Mouse (Mus musculus) adrenal gland, postnatal 14 days (tissue): Measurements from ENCODE around the gene Crebl2. TPM values are rescaled to one million over a fixed set of nuclear protein-coding genes. Genes with fewer than 3 reads are reported as not detected.
A peak's percentile ranks its signal among the peaks of the same experiment; 100 is the strongest.

Experiments used
- DNase-seq: peaks from one replicate; pipeline ENCODE4 v3.0.0; 2021; ENCODE audit warnings: mixed read lengths
- long read RNA-seq, 2 experiments: library from polyadenylated mRNA; stranded (forward); transcript quantifications; one replicate each; pipeline ENCODE4 v2.0.0; 2021
- total RNA-seq: library from RNA; stranded (reverse); gene quantifications from 2 replicates; pipeline ENCODE4 v1.2.3, GENCODE M21; 2021

Gene Crebl2
- total RNA-seq = 17.2 and 21.1 TPM in 2 replicates
- long read RNA-seq, experiment 1, partial matches to known transcripts = 2 of 5 reads
- long read RNA-seq, experiment 1, other reads (novel, unspliced or antisense) = 1 of 5 reads
- long read RNA-seq, experiment 2, partial matches to known transcripts = 1 of 6 reads
- long read RNA-seq, experiment 2, other reads (novel, unspliced or antisense) = 2 of 6 reads

GRCm38 (mm10) chr6:134829786-134830700 lies at the start of gene Crebl2:
Crebl2 (plus strand) TSS chr6:134830154.
- peak; percentile 100 for DNase-seq

- no peak for DNase-seq
These were observed 48.5 kb upstream of the Crebl2 start for GRCm38 (mm10) chr6:134781494-134781913.

GRCm38 (mm10) chr6:134782900-134783299 lies 47.1 kb upstream of the Crebl2 start:
- DNase-seq = no peak

GRCm38 (mm10) chr6:134786426-134786825 lies 43.5 kb upstream of the Crebl2 start:
- DNase-seq = no peak

- DNase-seq = no peak
These were observed 40.9 kb upstream of the Crebl2 start for GRCm38 (mm10) chr6:134789100-134789499.

- peak; percentile 49 for DNase-seq
These were observed 38.5 kb upstream of the Crebl2 start for GRCm38 (mm10) chr6:134791251-134792118.

GRCm38 (mm10) chr6:134792141-134793045 lies 37.6 kb upstream of the Crebl2 start, which contains the start of gene Dusp16:
Dusp16 (minus strand) TSS chr6:134792625.
- DNase-seq = peak; percentile 93

- DNase-seq = no peak
These were observed 36.7 kb upstream of the Crebl2 start for GRCm38 (mm10) chr6:134793046-134793806.

GRCm38 (mm10) chr6:134793911-134794520 lies 35.9 kb upstream of the Crebl2 start:
- DNase-seq = peak; percentile 90

- DNase-seq = no peak
These were observed 33.7 kb upstream of the Crebl2 start for GRCm38 (mm10) chr6:134796297-134796696.

- no peak for DNase-seq
These were observed 28.5 kb upstream of the Crebl2 start for GRCm38 (mm10) chr6:134801483-134801882.

- DNase-seq = peak; percentile 39
These were observed 27.3 kb upstream of the Crebl2 start for GRCm38 (mm10) chr6:134802641-134803043.

GRCm38 (mm10) chr6:134804736-134805277 lies 25.1 kb upstream of the Crebl2 start:
- DNase-seq = peak; percentile 44

GRCm38 (mm10) chr6:134806130-134806529 lies 23.8 kb upstream of the Crebl2 start:
- DNase-seq = no peak

GRCm38 (mm10) chr6:134807091-134807490 lies 22.9 kb upstream of the Crebl2 start:
- DNase-seq = no peak

- DNase-seq = peak; percentile 76
These were observed 22.2 kb upstream of the Crebl2 start for GRCm38 (mm10) chr6:134807794-134808193.

GRCm38 (mm10) chr6:134813066-134813465 lies 16.9 kb upstream of the Crebl2 start:
- no peak for DNase-seq

- no peak for DNase-seq
These were observed 12.7 kb upstream of the Crebl2 start for GRCm38 (mm10) chr6:134817051-134817928.

- no peak for DNase-seq
These were observed 10.2 kb upstream of the Crebl2 start for GRCm38 (mm10) chr6:134819741-134820140.
